Mouse (Mus musculus): Measurements from ENCODE around the gene Vmn1r203. TPM values are rescaled to one million over a fixed set of nuclear protein-coding genes. Genes with fewer than 3 reads are reported as not detected.
"Not testable (repeated sequence)": the region's sequence is repeated elsewhere in the genome, so short reads cannot be mapped to it uniquely, and the experiment has no call there.

Gene Vmn1r203
- total RNA-seq (2021), result not detected
- long read RNA-seq, experiment 1, result 0 reads
- long read RNA-seq, experiment 2, result 0 reads

DNA sequence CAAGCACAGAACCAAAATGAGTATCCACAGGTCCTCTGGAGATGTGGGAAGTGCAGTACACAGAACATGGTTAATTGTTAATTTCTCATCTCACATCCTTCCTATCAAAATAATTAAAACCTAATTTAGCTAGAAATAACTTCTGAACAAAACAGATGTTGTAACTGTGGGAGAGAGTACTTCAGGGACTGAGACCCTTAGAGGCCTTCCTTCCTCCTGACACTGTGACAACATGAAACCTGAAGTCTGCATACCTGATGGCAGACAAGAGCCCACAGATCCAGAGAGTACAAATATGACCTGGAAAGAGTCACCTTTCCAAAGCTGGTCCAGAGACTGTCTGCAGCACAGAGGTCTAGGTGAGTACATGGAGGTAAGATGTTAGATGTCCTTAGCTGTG, at the start of gene Vmn1r203:
Vmn1r203 (plus strand) TSS at position 301 of the 400 bp plus-strand sequence.
- TF ChIP-seq CTCF (IDR thresholded peaks at IDR 0.05), result no peak
- no peak within 1 kb of the TSS for H3K4me3 ChIP-seq
- intact Hi-C loops (cut with DNase I), result no loop called here
- no peak within 1 kb of the TSS for H3K27ac ChIP-seq
- no peak for DNase-seq (ENCODE audit: extremely low spot score in 1 of 2, low spot score in 2 of 2)

DNA sequence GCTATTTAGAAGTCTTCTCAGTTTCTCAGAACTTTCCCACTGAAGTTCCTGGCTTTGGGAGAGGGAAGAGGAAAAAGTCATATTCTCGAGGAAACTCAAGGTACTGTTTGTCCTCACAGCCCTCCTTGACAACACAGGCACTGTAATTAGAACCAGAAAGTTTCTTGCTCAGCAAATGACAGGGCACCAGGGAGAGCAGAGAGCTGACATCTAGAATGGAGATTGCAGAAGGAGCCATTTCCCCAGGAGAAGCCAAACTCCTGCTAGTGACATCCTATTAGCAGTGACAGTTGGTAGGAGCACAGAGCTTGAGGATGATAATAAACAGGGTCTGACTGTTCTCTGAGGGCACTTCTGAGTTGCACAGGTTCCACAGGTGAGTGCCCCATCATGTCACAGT, 46.3 kb upstream of the Vmn1r203 start, which contains the start of gene Vmn1r201:
Vmn1r201 (plus strand) TSS at position 301 of the 400 bp plus-strand sequence.
- Histone ChIP-seq H3K4me3 (no peak within 1 kb of the TSS), H3K27ac (no peak within 1 kb of the TSS)
- no peak for DNase-seq (ENCODE audit: extremely low spot score in 1 of 2, low spot score in 2 of 2)
- intact Hi-C loops (cut with DNase I), result no loop called here
- no peak for TF ChIP-seq CTCF (IDR thresholded peaks at IDR 0.05)

DNA sequence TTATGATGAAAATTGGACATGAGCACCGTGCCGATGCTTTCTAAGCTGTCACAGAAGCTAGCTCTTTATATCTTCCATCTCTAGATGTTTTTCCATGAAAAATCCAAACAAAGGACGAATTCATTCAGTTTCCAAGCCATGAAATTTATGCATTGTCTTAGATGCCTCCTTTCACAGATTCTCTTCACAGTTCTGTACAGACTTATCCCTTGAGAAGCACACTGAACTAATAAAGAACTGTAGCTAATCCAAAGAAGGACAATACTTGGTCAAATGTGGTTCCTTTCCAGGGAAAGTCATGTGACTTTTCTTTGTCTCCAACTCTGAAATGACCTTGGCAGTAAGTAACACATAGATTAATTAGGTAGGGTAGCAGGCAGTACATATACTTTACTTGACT, 15.5 kb upstream of the Vmn1r203 start:
- no peak overlapping the region for H3K4me3 ChIP-seq
- intact Hi-C loops (cut with DNase I), result no loop called here
- H3K27ac ChIP-seq, result no peak overlapping the region
- TF ChIP-seq CTCF (IDR thresholded peaks at IDR 0.05), result no peak
- no peak for DNase-seq (ENCODE audit: extremely low spot score in 1 of 2, low spot score in 2 of 2)

DNA sequence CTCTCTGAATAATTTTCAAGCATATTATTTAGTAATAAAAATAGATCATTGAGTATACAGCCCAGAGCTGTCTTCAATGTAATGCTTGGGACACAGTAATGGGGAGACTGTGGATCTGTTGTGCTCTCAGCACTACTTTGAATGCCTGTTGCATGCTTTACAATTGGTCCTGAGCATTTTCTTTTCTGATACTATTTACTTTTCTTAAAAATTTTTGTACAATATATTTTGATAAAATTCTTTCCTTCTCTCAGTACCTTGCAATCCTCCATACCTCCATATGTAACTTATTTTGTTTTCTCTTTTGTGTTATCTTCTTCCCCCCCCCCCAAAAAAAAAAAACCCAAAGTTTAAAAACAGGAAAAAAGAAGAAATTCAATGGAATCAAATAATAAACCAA, 12.6 kb upstream of the Vmn1r203 start, which contains the start of gene Vmn1r202:
Vmn1r202 (minus strand) TSS at position 101 of the 400 bp plus-strand sequence.
- DNase-seq (ENCODE audit: extremely low spot score in 1 of 2, low spot score in 2 of 2), result no peak
- Histone ChIP-seq H3K4me3 (no peak within 1 kb of the TSS), H3K27ac (no peak within 1 kb of the TSS)
- intact Hi-C loops (cut with DNase I), result no loop called here
- TF ChIP-seq CTCF (IDR thresholded peaks at IDR 0.05), result no peak

DNA sequence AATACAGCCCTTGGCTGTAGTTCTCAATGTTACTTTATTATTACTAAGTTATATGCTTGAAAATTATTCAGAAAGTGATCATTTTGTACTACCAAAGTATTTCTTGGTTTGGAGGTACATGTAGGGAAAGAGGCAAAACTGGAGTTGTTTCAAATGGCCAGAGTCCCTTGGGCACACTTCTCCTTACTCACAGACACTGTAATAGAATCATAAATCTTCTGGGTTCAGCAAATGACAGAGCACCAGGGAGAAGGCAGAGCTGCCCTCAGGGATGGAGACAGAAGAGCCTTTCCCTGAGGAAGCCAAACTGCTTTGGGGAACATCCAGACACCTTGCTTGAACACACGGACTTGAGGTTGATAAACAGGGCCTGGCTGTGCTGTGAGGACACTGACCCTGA, 35.0 kb downstream of the Vmn1r203 start, which contains the start of gene Vmn1r204:
Vmn1r204 (plus strand) TSS at position 301 of the 400 bp plus-strand sequence.
- H3K4me3 ChIP-seq; intact Hi-C loops (cut with DNase I); DNase-seq (ENCODE audit: extremely low spot score in 1 of 2, low spot score in 2 of 2); H3K27ac ChIP-seq: not testable (repeated sequence)

DNA sequence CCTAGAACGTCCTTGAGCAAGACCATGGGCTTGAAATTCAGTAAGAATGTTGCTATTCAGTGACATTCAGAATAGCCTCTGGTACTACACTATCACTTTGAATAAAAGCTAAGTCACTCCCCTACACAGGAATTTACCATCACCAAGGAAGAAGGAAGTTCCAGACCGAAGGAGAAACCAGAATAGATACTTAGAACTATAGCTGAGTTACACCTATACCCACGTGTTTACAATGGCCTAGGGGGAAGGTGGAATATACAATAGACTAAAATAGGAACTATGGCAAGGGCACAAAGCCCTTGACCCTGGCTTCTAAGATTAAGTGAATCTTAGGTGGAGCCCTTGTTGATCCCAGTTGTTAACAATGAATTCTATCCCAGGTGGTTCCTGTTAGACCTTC, 57.0 kb downstream of the Vmn1r203 start:
- DNase-seq (ENCODE audit: extremely low spot score in 1 of 2, low spot score in 2 of 2); intact Hi-C loops (cut with DNase I); H3K4me3 ChIP-seq; H3K27ac ChIP-seq: not testable (repeated sequence)

Other genes with a start within 250 kb of the Vmn1r203 start
- not detected for gene Vmn1r195, start 247.6 kb upstream of the Vmn1r203 start, total RNA-seq (2021)
- not detected for gene Vmn1r196, start 228.2 kb upstream of the Vmn1r203 start, total RNA-seq (2021)
- gene Vmn1r197, start 193.5 kb upstream of the Vmn1r203 start, total RNA-seq (2021), result not detected
- gene Vmn1r198, start 167.8 kb upstream of the Vmn1r203 start, total RNA-seq (2021), result not detected
- not detected for gene Vmn1r199, start 138.3 kb upstream of the Vmn1r203 start, total RNA-seq (2021)
- gene Vmn1r200, start 127.7 kb upstream of the Vmn1r203 start, total RNA-seq (2021), result not detected
- not detected for gene Vmn1r201, start 46.2 kb upstream of the Vmn1r203 start, total RNA-seq (2021)
- under 1 TPM in 1 of 2 experiments, not detected in 1; 0.11 TPM for gene Vmn1r202, start 12.7 kb upstream of the Vmn1r203 start, total RNA-seq (2021)
- gene Vmn1r204, start 35.1 kb downstream of the Vmn1r203 start, total RNA-seq (2021), result not detected
- gene Vmn1r205, start 74.9 kb downstream of the Vmn1r203 start, total RNA-seq (2021), result not detected
- under 1 TPM; 0.09 to 0.14 TPM for gene Vmn1r206, start 106.1 kb downstream of the Vmn1r203 start, total RNA-seq (2021)
- gene Vmn1r207-ps, start 211.5 kb downstream of the Vmn1r203 start, total RNA-seq (2021), result under 1 TPM in 1 of 2 experiments, not detected in 1; 0.14 TPM